Mouse (Mus musculus) monocyte, adult 5-6 weeks (primary cell): Measurements from ENCODE around the gene Gm10563. TPM values are rescaled to one million over a fixed set of nuclear protein-coding genes. Genes with fewer than 3 reads are reported as not detected.
A peak's percentile ranks its signal among the peaks of the same experiment; 100 is the strongest.
"Not testable (repeated sequence)": the region's sequence is repeated elsewhere in the genome, so short reads cannot be mapped to it uniquely, and the experiment has no call there.

Source experiments
- ATAC-seq: fragments of 153-309, 156-312 bp; replicated peaks from 2 replicates; pipeline ENCODE4 v1.8.0; 2017; ENCODE audit warnings: mild to moderate bottlenecking; ENCODE audit not compliant: low TSS enrichment, insufficient number of reproducible peaks, severe bottlenecking, poor library complexity, low FRiP score
- total RNA-seq: library from RNA; stranded (forward); fragments of 200-1000, 200-491, 200-594 nt; gene quantifications from 3 replicates; pipeline ENCODE4 v1.2.3, GENCODE M21; 2017

The Gm10563 gene
- total RNA-seq, 1 experiment from 2014 or later, result not detected

GRCm38 (mm10) chr4:155571442-155571841, 73.8 kb downstream of the Gm10563 start:
- peak; percentile 55 for ATAC-seq

GRCm38 (mm10) chr4:155570315-155570714, 74.9 kb downstream of the Gm10563 start:
- not testable (repeated sequence) for ATAC-seq

GRCm38 (mm10) chr4:155569818-155570217, 75.4 kb downstream of the Gm10563 start:
- ATAC-seq, result no peak

GRCm38 (mm10) chr4:155568632-155569370, 76.4 kb downstream of the Gm10563 start:
- ATAC-seq, result no peak

- ATAC-seq, result peak; percentile 24
Measured at GRCm38 (mm10) chr4:155568170-155568569, 77.0 kb downstream of the Gm10563 start.

GRCm38 (mm10) chr4:155566555-155566954, 78.7 kb downstream of the Gm10563 start:
- no peak for ATAC-seq

Other genes with a start within 250 kb of the Gm10563 start
- gene Gabrd, start 247.3 kb downstream of the Gm10563 start, total RNA-seq, result 1.1 TPM in 1 of 3 replicates, not detected in the others
- gene Cfap74, start 236.2 kb downstream of the Gm10563 start, total RNA-seq, result 0.64 to 2.0 TPM (median 1.7 TPM) in 3 replicates
- not detected in 3 replicates for gene Tmem52, start 176.3 kb downstream of the Gm10563 start, total RNA-seq
- 150 to 269 TPM (median 199 TPM) in 3 replicates for gene Gnb1, start 154.0 kb downstream of the Gm10563 start, total RNA-seq
- 392 to 513 TPM (median 506 TPM) in 3 replicates for gene Nadk, start 83.0 kb downstream of the Gm10563 start, total RNA-seq
- 6.5 to 13.6 TPM (median 9.2 TPM) in 3 replicates for gene Slc35e2, start 44.0 kb downstream of the Gm10563 start, total RNA-seq
- 145 to 205 TPM (median 169 TPM) in 3 replicates for gene Cdk11b, start 20.6 kb downstream of the Gm10563 start, total RNA-seq
- gene Mmp23, start 8.0 kb upstream of the Gm10563 start, total RNA-seq, result not detected in 3 replicates
- 14.3 to 35.4 TPM (median 16.5 TPM) in 3 replicates for gene Mib2, start 23.8 kb upstream of the Gm10563 start, total RNA-seq
- 0.21 to 0.68 TPM (median 0.48 TPM) in 3 replicates for gene Fndc10, start 48.9 kb upstream of the Gm10563 start, total RNA-seq
- 131 to 171 TPM (median 143 TPM) in 3 replicates for gene Ssu72, start 59.4 kb upstream of the Gm10563 start, total RNA-seq
- 0.10 to 0.86 TPM in 2 of 3 replicates, not detected in the other for gene Tmem240, start 89.4 kb upstream of the Gm10563 start, total RNA-seq
- gene Atad3a, start 115.7 kb upstream of the Gm10563 start, total RNA-seq, result 24.8 to 30.3 TPM (median 26.4 TPM) in 3 replicates
- 0.49 to 1.3 TPM in 2 of 3 replicates, not detected in the other for gene Vwa1, start 129.3 kb upstream of the Gm10563 start, total RNA-seq
- gene Tmem88b, start 140.5 kb upstream of the Gm10563 start, total RNA-seq, result not detected in 3 replicates
- gene Ankrd65, start 145.0 kb upstream of the Gm10563 start, total RNA-seq, result not detected in 3 replicates
- 39.1 to 56.7 TPM (median 44.1 TPM) in 3 replicates for gene Mrpl20, start 157.5 kb upstream of the Gm10563 start, total RNA-seq
- 228 to 239 TPM (median 228 TPM) in 3 replicates for gene Ccnl2, start 167.1 kb upstream of the Gm10563 start, total RNA-seq
- gene Aurkaip1, start 185.9 kb upstream of the Gm10563 start, total RNA-seq, result 102 to 125 TPM (median 108 TPM) in 3 replicates
- 0.29 to 15.8 TPM (median 2.0 TPM) in 3 replicates for gene Mxra8, start 194.3 kb upstream of the Gm10563 start, total RNA-seq
- 18.8 to 30.1 TPM (median 27.0 TPM) in 3 replicates for gene Dvl1, start 202.0 kb upstream of the Gm10563 start, total RNA-seq
- gene Tas1r3, start 218.0 kb upstream of the Gm10563 start, total RNA-seq, result 0.29 to 1.6 TPM (median 0.64 TPM) in 3 replicates
- 5.7 to 8.4 TPM (median 6.6 TPM) in 3 replicates for gene Cptp, start 224.0 kb upstream of the Gm10563 start, total RNA-seq
- 21.5 to 28.1 TPM (median 24.5 TPM) in 3 replicates for gene Ints11, start 224.1 kb upstream of the Gm10563 start, total RNA-seq
- 3.8 to 12.8 TPM (median 10.3 TPM) in 3 replicates for gene Pusl1, start 246.4 kb upstream of the Gm10563 start, total RNA-seq
- 17.2 to 19.3 TPM (median 17.3 TPM) in 3 replicates for gene Acap3, start 246.4 kb upstream of the Gm10563 start, total RNA-seq